In genomic region chr4:139836196-139836595, GRCm38 (mm10) we compare ENCODE assay signal across 18 mouse cellular contexts. TPM values are rescaled to one million over a fixed set of nuclear protein-coding genes. Genes with fewer than 3 reads are reported as not detected.
A peak's percentile ranks its signal among the peaks of the same experiment; 100 is the strongest.
DNase-seq lines count a peak whose midpoint lies in the region; ATAC-seq lines count a peak whose summit lies in the region.
"Had no signal": no experiment of that assay in that cellular context is flagged by ENCODE, and none has a peak within 500 bp of the region (broad histone marks: within the 10 kb centered on the region; RNA-seq: fewer than 3 reads in every experiment).

No protein-coding gene starts in this region.

- peaks cover 73% of the 10 kb centered on the region for H3K4me1 ChIP-seq in forebrain, embryonic 12.5 days
- peaks cover 36% of the 10 kb centered on the region for H3K4me1 ChIP-seq in forebrain, embryonic 11.5 days (replicated peaks; ENCODE audit: control insufficient read depth, insufficient read depth, low read length)
- peaks cover 48% of the 10 kb centered on the region for H3K4me1 ChIP-seq in hindbrain, embryonic 13.5 days (replicated peaks)
- peaks cover 47% of the 10 kb centered on the region for H3K4me1 ChIP-seq in midbrain, embryonic 15.5 days
- H3K4me1 ChIP-seq: liver, embryonic 15.5 days had no signal

- ATAC-seq in forebrain, embryonic 12.5 days (ENCODE audit: low FRiP score), result no peak
- no peak; the same call in 1 of the 2 replicates for ATAC-seq in forebrain, embryonic 11.5 days (replicated peaks; ENCODE audit: low FRiP score)
- ATAC-seq in hindbrain, embryonic 13.5 days (ENCODE audit: low FRiP score), result no peak
- ATAC-seq in midbrain, embryonic 15.5 days (replicated peaks), result 0 out of 2 replicates have a peak, but pooled peaks have one; percentile 22
- ATAC-seq: inflammation-experienced regulatory T-cells, adult 6 months had no signal

- H3K27ac ChIP-seq in forebrain, embryonic 12.5 days, result no peak overlapping the region
- no peak overlapping the region for H3K27ac ChIP-seq in forebrain, embryonic 11.5 days (ENCODE audit: low read depth, low read length)
- H3K27ac ChIP-seq in hindbrain, embryonic 13.5 days, result no peak overlapping the region
- H3K27ac ChIP-seq in midbrain, embryonic 15.5 days, result 0 out of 2 replicates have a peak overlapping the region, but pooled peaks have one; percentile 29
- H3K27ac ChIP-seq: liver, embryonic 15.5 days had no signal

- no peak for DNase-seq in forebrain, embryonic 11.5 days (ENCODE audit: low spot score)
- DNase-seq in embryo, embryonic 9.5 days (ENCODE audit: extremely low spot score), result peak; percentile 66
- no peak for DNase-seq in cerebellum, adult 8-10 months
- no peak for DNase-seq in testis, postnatal 14 days (ENCODE audit: low spot score)
- no peak for DNase-seq in adrenal gland, adult 2 months
- DNase-seq: cerebellum, adult 11 months; gastrocnemius, postnatal 10 days; lung, postnatal 36 days; thymus, adult 2 months had no signal

- no peak overlapping the region for H3K4me3 ChIP-seq in forebrain, embryonic 12.5 days (replicated peaks)
- H3K4me3 ChIP-seq in forebrain, embryonic 11.5 days (ENCODE audit: low read depth, low read length), result no peak overlapping the region
- H3K4me3 ChIP-seq in hindbrain, embryonic 13.5 days, result no peak overlapping the region
- no peak overlapping the region for H3K4me3 ChIP-seq in midbrain, embryonic 15.5 days
- H3K4me3 ChIP-seq: liver, embryonic 15.5 days had no signal

- no peaks in the 10 kb centered on the region for H3K36me3 ChIP-seq in forebrain, embryonic 12.5 days (replicated peaks)
- H3K36me3 ChIP-seq in forebrain, embryonic 11.5 days (ENCODE audit: control insufficient read depth, insufficient read depth, low read length), result no peaks in the 10 kb centered on the region
- H3K36me3 ChIP-seq in hindbrain, embryonic 13.5 days, result no peaks in the 10 kb centered on the region
- H3K36me3 ChIP-seq in midbrain, embryonic 15.5 days (replicated peaks), result no peaks in the 10 kb centered on the region
- H3K36me3 ChIP-seq: liver, embryonic 15.5 days had no signal

- H3K9me3 ChIP-seq in forebrain, embryonic 12.5 days, result 0 out of 2 replicates have a peak, but pooled peaks cover 3% of the 10 kb centered on the region
- no peaks in the 10 kb centered on the region for H3K9me3 ChIP-seq in forebrain, embryonic 11.5 days (ENCODE audit: control insufficient read depth, low read length)
- H3K9me3 ChIP-seq in hindbrain, embryonic 13.5 days, result no peaks in the 10 kb centered on the region
- no peaks in the 10 kb centered on the region for H3K9me3 ChIP-seq in midbrain, embryonic 15.5 days
- H3K9me3 ChIP-seq: liver, embryonic 15.5 days had no signal

- peaks cover 100% of the 10 kb centered on the region for H3K27me3 ChIP-seq in forebrain, embryonic 12.5 days
- peaks cover 87% of the 10 kb centered on the region for H3K27me3 ChIP-seq in forebrain, embryonic 11.5 days (ENCODE audit: control insufficient read depth, insufficient read depth, low read length)
- H3K27me3 ChIP-seq in hindbrain, embryonic 13.5 days, result peaks cover 99% of the 10 kb centered on the region
- peaks cover 56% of the 10 kb centered on the region for H3K27me3 ChIP-seq in midbrain, embryonic 15.5 days (replicated peaks)

- H3K9ac ChIP-seq in forebrain, embryonic 12.5 days, result no peak overlapping the region
- H3K9ac ChIP-seq in forebrain, embryonic 11.5 days (ENCODE audit: low read length), result no peak overlapping the region
- H3K9ac ChIP-seq in hindbrain, embryonic 13.5 days, result no peak overlapping the region
- H3K9ac ChIP-seq in midbrain, embryonic 15.5 days, result no peak overlapping the region
- H3K9ac ChIP-seq: liver, embryonic 15.5 days had no signal

- H3K4me2 ChIP-seq in forebrain, embryonic 12.5 days, result 0 out of 2 replicates have a peak overlapping the region, but pooled peaks have one; percentile 4
- no peak overlapping the region for H3K4me2 ChIP-seq in forebrain, embryonic 11.5 days (ENCODE audit: low read depth, low read length, severe bottlenecking)
- 0 out of 2 replicates have a peak overlapping the region, but pooled peaks have one; percentile 19 for H3K4me2 ChIP-seq in hindbrain, embryonic 13.5 days
- peak overlapping the region; percentile 20; the same call in 1 of the 2 replicates for H3K4me2 ChIP-seq in midbrain, embryonic 15.5 days
- H3K4me2 ChIP-seq: liver, embryonic 15.5 days had no signal

- 1% methylated on average over 8 of the region's 8 CpGs for WGBS in forebrain, embryonic 12.5 days
- 4% methylated on average over 8 of the region's 8 CpGs for WGBS in forebrain, embryonic 11.5 days
- 0% methylated on average over 8 of the region's 8 CpGs for WGBS in hindbrain, embryonic 13.5 days
- WGBS in midbrain, embryonic 15.5 days, result 3% methylated on average over 8 of the region's 8 CpGs

RNA-seq across cellular contexts. Expression of gene Pax7, which starts 2.9 kb away (rescaled TPM):
- 0.37 and 0.43 TPM in 2 replicates for polyA plus RNA-seq in forebrain, embryonic 12.5 days (2016; fragmentation: Nextera tagmentation; extraction: Ambion mirVana)
- polyA plus RNA-seq in forebrain, embryonic 11.5 days (2014; fragmentation: Nextera tagmentation; extraction: Ambion mirVana), result 0.57 and 0.73 TPM in 2 replicates
- polyA plus RNA-seq in hindbrain, embryonic 13.5 days (2015; fragmentation: Nextera tagmentation; extraction: Ambion mirVana), result 0.84 and 1.6 TPM in 2 replicates
- polyA plus RNA-seq in midbrain, embryonic 15.5 days (2015; fragmentation: Nextera tagmentation; extraction: Ambion mirVana), result 3.5 and 3.8 TPM in 2 replicates
- total RNA-seq in adrenal gland, adult 2 months (2021), result not detected
- polyA plus RNA-seq in adrenal gland, adult 2 months (2012; rRNA removed), result not detected in 2 replicates
- total RNA-seq: heart, adult 8-10 months; left cerebral cortex, adult 18-20 months had no signal
- polyA plus RNA-seq: heart, postnatal 0 days; inflammation-experienced regulatory T-cells, adult 6 months; kidney, embryonic 14.5 days had no signal
